Mouse (Mus musculus) heart, adult 18-20 months (tissue): ENCODE measurements around the gene Eml1. TPM values are rescaled to one million over a fixed set of nuclear protein-coding genes. Genes with fewer than 3 reads are reported as not detected.
A peak's percentile ranks its signal among the peaks of the same experiment; 100 is the strongest.

ENCODE experiments used
- DNase-seq, 2 experiments: peaks; one replicate each; pipeline ENCODE4 v3.0.0; 2021 to 2022; ENCODE audit warnings: mixed read lengths in 1 of 2
- total RNA-seq, 2 experiments: library from RNA; stranded (reverse); gene quantifications; 2 replicates each; pipeline ENCODE4 v1.2.3; 2021

Eml1 gene
- total RNA-seq, 2 experiments from 2014 or later: 81.3 to 95.3 TPM

- DNase-seq: peak; percentile 89 to 93
These were observed 52.3 kb downstream of the Eml1 start for GRCm38 (mm10) chr12:108422858-108423631.

- DNase-seq: no peak
These were observed 60.2 kb downstream of the Eml1 start for GRCm38 (mm10) chr12:108430964-108431363.

- no peak for DNase-seq
These were observed 61.0 kb downstream of the Eml1 start for GRCm38 (mm10) chr12:108431714-108432113.

GRCm38 (mm10) chr12:108432578-108432977, 61.8 kb downstream of the Eml1 start:
- DNase-seq: no peak

GRCm38 (mm10) chr12:108433030-108433429, 62.3 kb downstream of the Eml1 start:
- no peak for DNase-seq

GRCm38 (mm10) chr12:108433498-108433897, 62.7 kb downstream of the Eml1 start:
- DNase-seq: peak in 1 of 2 experiments; percentile 47

GRCm38 (mm10) chr12:108435444-108436015, 64.8 kb downstream of the Eml1 start:
- peak in 1 of 2 experiments; percentile 24 for DNase-seq

- peak; percentile 66 for DNase-seq
These were observed 65.5 kb downstream of the Eml1 start for GRCm38 (mm10) chr12:108436029-108436923.

GRCm38 (mm10) chr12:108437446-108437845, 66.7 kb downstream of the Eml1 start:
- DNase-seq: peak; percentile 27 to 30

- no peak for DNase-seq
These were observed 72.5 kb downstream of the Eml1 start for GRCm38 (mm10) chr12:108443271-108443670.

- no peak for DNase-seq
These were observed 73.0 kb downstream of the Eml1 start for GRCm38 (mm10) chr12:108443708-108444107.

GRCm38 (mm10) chr12:108444166-108445115, 73.7 kb downstream of the Eml1 start:
- no peak for DNase-seq

GRCm38 (mm10) chr12:108446721-108447120, 76.0 kb downstream of the Eml1 start:
- no peak for DNase-seq

- DNase-seq: no peak
These were observed 77.6 kb downstream of the Eml1 start for GRCm38 (mm10) chr12:108448396-108448795.

GRCm38 (mm10) chr12:108449935-108450334, 79.2 kb downstream of the Eml1 start:
- DNase-seq: no peak

- no peak for DNase-seq
These were observed 79.8 kb downstream of the Eml1 start for GRCm38 (mm10) chr12:108450546-108450945.

- no peak for DNase-seq
These were observed 81.6 kb downstream of the Eml1 start for GRCm38 (mm10) chr12:108452151-108452874.

- no peak for DNase-seq
These were observed 82.8 kb downstream of the Eml1 start for GRCm38 (mm10) chr12:108453561-108454044.

GRCm38 (mm10) chr12:108455004-108455403, 84.2 kb downstream of the Eml1 start:
- DNase-seq: peak; percentile 43 to 50

GRCm38 (mm10) chr12:108472898-108473297, 102.1 kb downstream of the Eml1 start:
- DNase-seq: no peak

- no peak for DNase-seq
These were observed 103.7 kb downstream of the Eml1 start for GRCm38 (mm10) chr12:108474440-108474839.
